Mouse (Mus musculus): ENCODE measurements around the gene Kel. TPM values are rescaled to one million over a fixed set of nuclear protein-coding genes. Genes with fewer than 3 reads are reported as not detected.

The Kel gene
- total RNA-seq, 2 experiments from 2014 or later, result not detected

GRCm38 (mm10) chr6:41646672-41647071 is 57.5 kb downstream of the Kel start:
- no peak for DNase-seq (ENCODE audit: low spot score in 2 of 2)

- no peak for DNase-seq (ENCODE audit: low spot score in 2 of 2)
Measured at GRCm38 (mm10) chr6:41646220-41646619, 57.9 kb downstream of the Kel start.

GRCm38 (mm10) chr6:41643227-41643626 is 60.9 kb downstream of the Kel start:
- DNase-seq (ENCODE audit: low spot score in 2 of 2), result no peak

- no peak for DNase-seq (ENCODE audit: low spot score in 2 of 2)
Measured at GRCm38 (mm10) chr6:41642765-41643164, 61.4 kb downstream of the Kel start.

GRCm38 (mm10) chr6:41641173-41641866 is 62.8 kb downstream of the Kel start:
- DNase-seq (ENCODE audit: low spot score in 2 of 2), result no peak

- DNase-seq (ENCODE audit: low spot score in 2 of 2), result no peak
Measured at GRCm38 (mm10) chr6:41640449-41640848, 63.7 kb downstream of the Kel start.

- no peak for DNase-seq (ENCODE audit: low spot score in 2 of 2)
Measured at GRCm38 (mm10) chr6:41637927-41638506, 66.1 kb downstream of the Kel start.

GRCm38 (mm10) chr6:41637393-41637792 is 66.7 kb downstream of the Kel start:
- no peak for DNase-seq (ENCODE audit: low spot score in 2 of 2)

Other genes with a start within 250 kb of the Kel start
- not detected for gene Prss1, start 245.4 kb downstream of the Kel start, total RNA-seq (2021)
- not detected for gene Prss2, start 182.6 kb downstream of the Kel start, total RNA-seq (2021)
- 100 to 1,000 TPM; 115 to 119 TPM for gene Ephb6, start 98.9 kb downstream of the Kel start, total RNA-seq (2021)
- gene Trpv6, start 67.9 kb downstream of the Kel start, total RNA-seq (2021), result 1 to 10 TPM; 2.0 to 2.3 TPM
- not detected for gene Trpv5, start 23.6 kb downstream of the Kel start, total RNA-seq (2021)
- not detected for gene Llcfc1, start 19.9 kb downstream of the Kel start, total RNA-seq (2021)
- not detected for gene Olfr459, start 70.8 kb upstream of the Kel start, total RNA-seq (2021)
- gene Pip, start 143.2 kb upstream of the Kel start, total RNA-seq (2021), result not detected
- gene Sval2, start 148.7 kb upstream of the Kel start, total RNA-seq (2021), result not detected
- gene Sval1, start 247.3 kb upstream of the Kel start, total RNA-seq (2021), result not detected

All from left cerebral cortex, adult 18-20 months (tissue).